Mouse (Mus musculus) kidney, postnatal 10 days (tissue): ENCODE data around the gene Cryba1.
A peak's percentile ranks its signal among the peaks of the same experiment; 100 is the strongest.
"Not testable (repeated sequence)": the region's sequence is repeated elsewhere in the genome, so short reads cannot be mapped to it uniquely, and the experiment has no call there.

Experiments used
- DNase-seq: peaks from one replicate; pipeline ENCODE4 v3.0.0; 2021; ENCODE audit warnings: mixed read lengths

Cryba1 gene

DNA sequence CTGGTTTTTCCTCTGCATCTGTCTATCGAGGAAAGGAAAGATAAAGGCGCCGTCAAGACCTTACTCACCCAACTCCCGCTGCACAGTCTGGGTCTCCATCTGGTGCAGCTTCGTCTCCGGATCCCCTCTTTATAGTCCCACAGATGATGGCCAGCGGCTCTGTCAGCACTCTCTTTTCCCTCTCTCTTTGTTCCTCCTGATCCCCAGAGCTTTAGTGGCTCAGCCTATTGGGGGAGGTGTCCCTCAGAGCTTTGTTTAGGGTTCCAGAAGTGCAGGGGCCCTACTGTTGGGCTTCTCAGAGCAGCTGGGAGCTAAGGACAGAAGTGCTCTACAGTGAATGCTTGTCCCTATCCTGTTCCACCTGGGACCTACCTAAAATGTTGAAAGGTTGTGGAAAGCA is at the start of gene Cryba1:
Gene Cryba1, minus strand, starts transcription at position 101 of the 400 bp plus-strand sequence.
- no peak for DNase-seq

- DNase-seq: peak; percentile 55
Measured at GRCm38 (mm10) chr11:77771879-77772713, 47.0 kb upstream of the Cryba1 start.

- DNase-seq: no peak
Measured at GRCm38 (mm10) chr11:77770346-77770745, 45.3 kb upstream of the Cryba1 start.

- peak; percentile 13 for DNase-seq
Measured at GRCm38 (mm10) chr11:77769496-77769895, 44.4 kb upstream of the Cryba1 start.

GRCm38 (mm10) chr11:77766351-77767001 is 41.4 kb upstream of the Cryba1 start:
- DNase-seq: peak; percentile 86

DNA sequence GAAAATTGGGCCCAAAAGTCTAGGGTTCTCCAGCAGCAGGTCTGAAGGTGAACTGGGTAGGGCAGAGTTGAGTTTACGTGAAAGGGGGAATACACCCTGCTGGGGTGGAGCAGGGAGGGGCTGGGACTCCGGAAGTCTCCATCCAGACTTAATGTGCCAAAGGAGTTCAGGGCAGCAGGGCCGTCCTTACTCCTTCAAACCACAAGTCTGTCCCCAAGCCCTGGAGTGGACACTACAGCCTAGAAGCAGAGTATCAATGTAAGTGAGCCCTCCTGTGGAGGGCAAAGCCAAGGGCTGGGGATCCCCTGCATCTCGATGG is 40.3 kb upstream of the Cryba1 start:
- no peak for DNase-seq

DNA sequence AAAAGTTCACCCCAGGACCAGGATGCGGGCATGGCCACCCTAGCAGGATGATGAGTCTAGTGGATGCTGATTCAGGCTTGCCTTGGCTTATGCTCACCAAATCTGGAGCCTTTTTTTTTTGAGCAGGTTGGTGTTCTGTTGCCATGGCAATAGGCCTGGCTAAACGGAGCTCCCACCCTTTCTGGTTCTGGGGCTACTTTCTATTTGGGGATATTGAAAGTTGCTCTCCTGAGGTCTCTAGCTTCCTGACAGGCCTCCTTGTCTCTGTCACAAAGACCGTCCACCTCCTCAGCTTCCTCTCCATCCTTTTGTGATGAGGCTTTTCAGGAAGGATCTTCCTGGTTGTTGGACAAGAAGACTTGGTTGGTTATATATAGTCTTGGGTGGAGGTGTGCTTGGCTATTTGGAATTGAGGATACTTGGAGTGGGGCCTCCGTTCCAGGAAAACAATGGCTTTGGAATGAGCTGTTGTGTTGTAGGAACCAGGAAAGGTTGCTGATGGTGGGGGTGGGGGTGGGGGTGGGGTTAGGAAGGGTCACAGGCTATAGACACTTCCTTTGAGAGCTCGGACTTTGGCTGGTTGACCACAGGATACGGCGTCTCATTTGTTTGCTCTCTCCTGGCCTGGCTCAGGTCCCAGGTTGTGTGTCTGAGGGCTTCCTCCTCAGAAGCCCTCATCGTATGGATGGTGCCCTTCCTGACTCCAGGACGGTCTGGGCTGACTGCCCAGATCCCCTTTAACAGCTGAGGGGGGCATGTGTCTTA is 39.8 kb upstream of the Cryba1 start:
- peak; percentile 80 for DNase-seq

DNA sequence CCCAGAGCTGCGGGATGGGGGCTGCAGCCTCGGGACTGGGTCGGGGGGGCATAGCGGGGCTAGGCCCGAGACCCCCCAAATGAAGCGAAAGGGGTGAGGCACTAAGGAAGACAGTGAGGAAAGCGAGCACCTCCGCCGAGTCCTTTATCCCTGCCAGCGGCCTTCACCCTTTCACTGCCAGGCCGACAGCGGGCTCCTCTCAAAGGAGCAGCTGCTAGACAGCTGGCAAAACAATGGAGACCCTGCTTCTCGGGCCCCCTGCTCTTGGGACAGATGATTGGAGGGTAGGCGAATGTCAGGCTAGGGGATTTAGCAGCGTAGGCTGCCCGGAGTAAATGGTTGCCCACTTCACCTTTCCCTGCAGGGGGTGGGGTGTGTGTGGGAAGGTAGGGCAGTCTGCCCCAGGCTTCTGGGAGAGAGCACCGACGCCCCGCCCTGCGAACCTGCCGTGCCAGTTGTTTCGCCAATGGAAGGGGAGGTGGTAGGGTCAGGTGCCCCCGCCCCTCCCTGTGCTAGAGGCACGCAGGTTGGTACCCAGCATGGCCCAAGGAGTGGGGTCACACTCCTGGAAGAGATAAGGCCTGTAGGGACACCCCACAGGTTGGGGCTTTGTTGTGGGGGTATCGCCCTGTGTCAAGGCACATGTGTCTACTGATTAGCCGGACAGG is 38.7 kb upstream of the Cryba1 start:
- peak; percentile 85 for DNase-seq

DNA sequence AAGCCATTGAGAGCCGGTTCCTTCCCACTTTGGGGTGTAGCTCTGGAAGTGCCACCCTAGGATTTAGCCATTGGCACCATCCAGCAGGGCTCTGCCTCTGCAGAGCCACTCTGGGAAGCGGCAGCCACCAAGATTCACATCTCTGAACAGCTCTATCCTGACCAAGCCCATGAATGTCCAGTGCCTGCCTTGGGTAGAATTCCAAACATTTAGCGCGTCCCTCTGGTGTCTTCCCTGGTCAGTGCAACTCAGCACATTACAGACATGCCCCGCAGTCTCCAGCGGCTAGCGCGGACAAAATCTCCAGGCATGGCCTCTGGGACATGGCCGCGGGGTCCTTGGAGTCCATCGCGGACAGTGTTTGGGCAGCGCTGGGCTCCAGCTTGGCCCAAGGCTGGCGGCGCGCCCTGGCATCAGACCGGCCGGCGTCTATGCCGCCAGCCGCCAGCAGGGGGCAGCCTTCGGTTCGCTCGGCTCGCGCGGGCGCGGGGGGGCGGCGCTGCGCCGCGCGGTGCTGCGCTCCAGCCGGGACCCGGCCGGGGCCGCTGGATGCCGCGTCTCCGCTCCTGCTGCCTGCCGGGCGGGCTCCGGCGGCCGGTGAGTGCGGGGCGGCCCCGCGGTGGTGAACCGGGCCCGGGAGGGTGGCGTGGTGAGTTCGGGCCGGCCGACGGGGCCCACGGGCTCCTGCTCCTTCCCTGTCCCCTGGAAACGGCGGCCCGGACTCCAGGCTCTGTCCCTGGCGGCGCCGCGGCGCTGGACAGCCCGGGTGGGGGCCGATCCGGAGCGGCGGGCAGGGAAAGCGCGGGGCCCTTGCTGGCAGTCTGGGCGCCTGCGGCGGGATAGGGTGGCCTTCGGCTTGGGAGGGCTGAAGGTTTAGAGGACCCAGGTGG is 37.9 kb upstream of the Cryba1 start, which contains the start of gene Myo18a:
Gene Myo18a, plus strand, starts transcription at position 464 of the 890 bp plus-strand sequence.
- DNase-seq: peak; percentile 95

DNA sequence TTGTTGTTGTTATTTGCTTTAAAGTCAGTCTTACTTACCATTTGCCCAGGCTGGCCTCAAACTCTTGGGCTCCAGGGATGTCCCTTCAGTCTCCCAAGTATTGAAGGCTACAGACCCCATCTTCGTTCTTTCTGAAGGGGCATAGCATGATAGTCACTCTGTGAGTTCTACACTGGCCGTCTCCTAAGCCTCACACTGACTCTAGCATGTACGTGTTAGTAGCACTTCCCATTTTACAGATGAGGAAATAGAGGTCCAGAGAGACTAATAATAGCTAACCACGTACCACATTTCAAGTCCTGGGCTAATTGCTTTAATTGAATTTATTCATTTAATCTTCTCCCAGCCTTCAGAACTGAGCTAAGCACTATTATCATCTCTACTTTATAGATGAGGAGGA is 34.9 kb upstream of the Cryba1 start:
- no peak for DNase-seq

DNA sequence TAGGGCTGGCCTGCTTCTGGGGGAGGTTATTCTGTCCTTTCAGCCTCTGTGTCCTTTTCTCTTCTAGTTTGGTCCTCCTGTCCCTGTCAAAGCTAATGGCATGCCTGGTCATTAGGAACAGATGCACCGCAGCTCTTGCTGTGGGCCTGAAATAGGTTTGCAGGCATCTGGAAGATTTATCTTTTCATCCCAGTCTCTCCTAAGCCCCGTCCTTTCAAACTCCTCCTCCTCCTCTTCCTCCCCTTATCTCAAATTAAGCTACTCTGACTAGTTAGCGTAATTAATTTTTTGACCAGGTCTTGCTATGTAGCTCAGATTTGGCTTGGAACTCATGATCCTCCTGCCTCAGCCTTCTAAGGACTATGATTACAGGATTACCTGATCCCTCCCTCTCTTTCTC is 28.4 kb upstream of the Cryba1 start:
- no peak for DNase-seq

- DNase-seq: no peak
Measured at GRCm38 (mm10) chr11:77752525-77752924, 27.4 kb upstream of the Cryba1 start.

DNA sequence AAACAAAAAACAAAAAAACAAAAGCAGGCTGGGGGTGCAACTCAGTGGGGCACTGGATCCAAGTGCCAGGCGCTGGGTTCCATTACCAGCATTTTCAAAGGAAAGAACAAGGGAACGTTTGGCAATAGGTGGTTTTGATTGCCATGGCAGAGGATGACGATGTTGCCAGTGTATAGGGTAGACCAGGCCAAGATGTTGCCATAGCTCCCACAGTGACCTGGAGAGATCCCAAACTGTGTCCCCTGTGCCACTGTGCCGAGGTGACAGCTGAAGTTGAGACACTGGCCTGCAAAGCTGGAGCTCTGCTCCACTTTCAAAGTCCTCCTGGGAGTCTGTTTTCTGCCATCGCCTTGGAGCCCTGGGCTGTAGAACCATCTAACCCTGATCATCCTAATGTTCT is 23.9 kb upstream of the Cryba1 start:
- no peak for DNase-seq

GRCm38 (mm10) chr11:77747103-77747502 is 22.0 kb upstream of the Cryba1 start:
- not testable (repeated sequence) for DNase-seq

DNA sequence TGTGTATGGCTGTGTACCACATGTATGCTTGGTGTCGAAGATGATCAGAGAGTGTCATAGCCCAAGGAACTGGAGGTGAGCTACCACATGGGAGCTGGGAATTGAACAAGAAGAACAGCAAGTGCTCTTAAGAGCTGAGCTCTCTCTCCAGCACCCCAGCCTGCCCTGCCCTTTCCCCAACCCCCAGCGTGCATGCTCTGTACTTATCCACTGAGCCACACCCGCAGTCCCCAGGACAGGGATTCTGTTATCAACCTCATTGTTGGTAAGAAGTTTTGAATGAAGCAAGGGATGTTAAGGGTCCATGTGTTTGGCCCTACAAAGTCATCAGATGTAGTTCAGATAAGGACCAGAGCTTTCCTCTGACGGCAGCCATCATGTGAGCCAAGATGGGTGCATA is 21.6 kb upstream of the Cryba1 start:
- no peak for DNase-seq

DNA sequence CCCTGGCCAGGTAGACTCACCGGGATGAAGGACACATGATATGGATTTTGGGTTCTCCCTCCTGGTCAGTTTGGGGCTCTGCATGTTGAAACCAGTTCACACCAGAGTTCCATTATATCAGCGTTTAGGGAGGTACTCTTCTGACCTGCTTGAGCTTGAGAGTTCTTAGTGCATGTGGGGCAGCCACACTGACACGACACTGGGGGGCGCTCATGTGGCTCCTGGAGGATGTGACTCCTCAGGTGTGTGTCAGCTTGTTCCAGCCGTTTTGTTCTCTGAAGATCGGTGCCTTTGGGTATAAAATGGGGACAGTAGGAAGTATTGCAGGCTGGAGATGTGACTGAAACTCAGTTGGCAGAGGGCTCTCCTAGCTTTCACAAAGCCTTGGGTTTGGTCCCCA is 18.9 kb upstream of the Cryba1 start:
- DNase-seq: peak; percentile 74

DNA sequence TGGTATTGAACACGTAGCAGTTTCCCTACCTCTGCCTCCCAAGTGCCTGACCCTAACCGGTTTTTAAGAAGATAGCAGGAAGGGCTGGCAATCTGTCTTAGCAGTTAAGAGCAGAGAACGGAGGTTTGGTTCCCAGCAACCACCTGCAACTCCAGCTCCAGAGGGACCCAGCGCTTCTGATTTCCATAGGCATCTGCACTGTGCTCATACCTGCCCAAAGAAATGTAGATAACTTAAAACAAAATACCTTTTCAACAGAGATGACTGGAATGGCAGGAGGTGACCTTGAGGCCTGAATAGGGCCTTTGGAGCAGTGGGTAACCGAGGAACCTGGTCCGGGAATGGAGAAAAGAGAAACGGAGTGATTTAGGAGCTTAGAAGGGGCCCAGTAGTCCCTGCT is 13.5 kb upstream of the Cryba1 start:
- DNase-seq: no peak

GRCm38 (mm10) chr11:77737289-77737688 is 12.2 kb upstream of the Cryba1 start:
- DNase-seq: peak; percentile 94

DNA sequence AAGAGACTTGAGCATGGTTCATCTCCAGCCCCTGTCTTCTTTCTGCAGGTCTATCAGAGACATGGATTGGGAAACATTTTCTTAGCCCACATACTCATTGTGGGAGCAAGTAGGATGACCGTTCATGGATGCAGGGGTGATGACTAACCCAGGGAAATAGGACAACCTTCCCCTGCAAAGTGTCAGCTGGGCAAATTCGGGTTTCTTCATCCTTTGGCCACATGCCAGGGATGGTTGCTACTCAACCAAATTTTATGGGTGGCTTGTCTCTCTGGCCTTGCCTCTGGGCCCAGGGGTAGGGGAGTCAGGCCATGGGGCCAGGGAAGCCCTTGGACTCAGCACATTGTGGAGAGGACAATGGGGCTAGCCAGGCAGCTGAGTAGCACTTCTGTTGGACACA is 3.5 kb upstream of the Cryba1 start:
- no peak for DNase-seq

DNA sequence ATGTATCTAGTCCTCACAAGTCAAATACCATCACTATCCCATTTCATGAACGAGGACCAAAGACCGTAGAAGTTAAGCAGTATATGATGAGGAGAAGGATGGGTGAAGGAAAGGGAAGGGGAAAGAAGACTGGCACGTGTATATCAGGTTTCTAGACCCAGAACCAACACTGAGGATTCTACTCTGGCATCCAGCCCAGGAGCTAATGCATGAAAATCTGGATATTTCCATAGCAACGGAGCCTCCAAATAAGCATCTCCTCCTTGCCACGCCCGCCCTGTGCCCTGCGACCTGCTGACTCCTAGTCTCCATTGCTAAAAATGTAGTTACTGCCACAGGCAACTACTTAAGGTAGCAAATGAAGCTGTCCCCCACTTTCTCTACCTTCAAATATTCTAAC is 317 bp downstream of the Cryba1 start:
- no peak for DNase-seq

DNA sequence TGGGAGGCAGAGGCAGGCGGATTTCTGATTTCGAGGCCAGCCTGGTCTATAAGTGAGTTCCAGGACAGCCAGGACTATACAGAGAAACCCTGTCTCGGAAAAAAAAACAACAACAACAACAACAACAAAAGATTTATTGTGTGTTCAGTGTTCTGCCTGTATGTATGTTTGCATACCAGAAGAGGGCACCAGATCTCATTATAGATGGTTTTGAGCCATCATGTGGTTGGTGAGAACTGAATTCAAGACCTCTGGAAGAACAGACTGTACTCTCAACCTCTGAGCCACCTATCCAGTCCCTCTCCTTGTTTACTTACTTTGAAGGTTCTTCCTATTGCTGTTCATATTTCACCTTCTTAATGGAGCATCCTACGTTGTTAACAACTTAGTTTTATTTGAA is 3.7 kb downstream of the Cryba1 start:
- DNase-seq: no peak

DNA sequence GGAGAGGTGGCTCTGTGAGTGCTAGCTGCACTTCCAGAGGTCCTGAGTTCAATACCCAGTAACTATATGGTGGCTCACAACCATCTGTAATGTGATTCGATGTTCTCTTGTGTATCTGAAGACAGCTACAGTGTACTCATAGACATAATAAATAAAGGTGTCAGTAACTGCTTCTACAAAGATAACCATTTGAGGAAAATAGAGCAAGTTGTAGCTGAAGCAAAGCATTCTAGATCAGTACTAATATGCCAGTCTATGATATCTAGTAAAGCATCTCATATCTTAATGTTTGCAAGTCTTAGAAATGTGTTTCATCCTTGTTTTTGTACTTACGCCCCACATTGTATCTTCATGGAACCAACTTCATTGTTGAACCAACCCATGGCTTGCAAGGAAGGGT is 6.0 kb downstream of the Cryba1 start:
- DNase-seq: no peak
